Mouse (Mus musculus): ENCODE data around the gene Olfr49. TPM values are rescaled to one million over a fixed set of nuclear protein-coding genes. Genes with fewer than 3 reads are reported as not detected.

Olfr49 gene
- polyA plus RNA-seq, 1 experiment from 2014 or later = not detected

DNA sequence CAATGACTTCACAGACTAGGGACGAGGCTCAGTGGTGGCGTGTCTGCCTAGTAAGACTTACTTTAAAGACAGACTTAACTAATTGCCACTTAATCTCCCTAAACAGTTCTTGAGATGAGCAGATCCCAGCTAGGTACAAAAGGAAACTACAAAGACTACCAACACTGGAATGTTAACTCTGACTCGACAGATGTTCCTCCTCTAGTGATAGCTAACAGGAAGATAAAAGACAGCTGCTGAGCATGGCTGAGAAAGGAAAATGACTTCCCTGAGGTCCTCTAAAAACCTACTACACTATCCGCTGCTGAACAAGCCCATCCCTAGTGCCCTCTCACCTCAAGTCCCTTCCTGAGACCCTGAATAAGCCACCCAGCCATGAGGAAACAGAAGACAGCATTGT, 34.6 kb downstream of the Olfr49 start:
- WGBS (ENCODE audit: missing documents) = 84% methylated on average over 4 of the region's 4 CpGs
- Histone ChIP-seq H3K79me2 (ENCODE audit: inconsistent target) (peaks cover 73% of the 10 kb centered on the region), H3K36me3 (ENCODE audit: inconsistent target) (peaks cover under 1% of the 10 kb centered on the region; the same call in 1 of the 2 replicates)

DNA sequence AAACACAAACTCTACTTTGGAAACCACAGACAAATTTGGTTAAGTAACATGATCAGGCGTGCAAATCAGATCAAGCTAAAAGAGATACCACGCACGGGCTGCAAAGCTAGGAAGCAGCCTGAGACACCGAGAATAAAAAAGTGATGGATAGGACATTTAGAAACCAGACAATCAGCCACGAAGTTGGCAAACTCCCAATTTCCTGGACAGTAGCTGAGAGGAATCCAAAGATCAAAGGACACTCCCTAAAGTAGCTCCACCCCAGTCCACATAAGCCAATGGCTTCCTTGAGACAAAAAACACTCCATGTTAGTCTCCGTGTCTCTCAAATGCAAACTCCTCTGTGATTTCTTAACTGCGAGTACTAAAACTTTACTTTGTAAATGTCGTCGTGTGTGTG, 35.4 kb downstream of the Olfr49 start:
- no peak overlapping the region for H3K4me3 ChIP-seq (ENCODE audit: inconsistent target)
- peaks cover 6% of the 10 kb centered on the region; the same call in 1 of the 2 replicates for H3K36me3 ChIP-seq (ENCODE audit: inconsistent target)
- H3K79me2 ChIP-seq (ENCODE audit: inconsistent target) = peaks cover 73% of the 10 kb centered on the region
- H3K27ac ChIP-seq = no peak overlapping the region
- WGBS (ENCODE audit: missing documents) = 84% methylated on average over 9 of the region's 9 CpGs

More for the DNA sequence above, 34.6 kb downstream of the Olfr49 start:
- no peak overlapping the region for H3K4me3 ChIP-seq (ENCODE audit: inconsistent target)
- H3K27ac ChIP-seq = no peak overlapping the region

GRCm38 (mm10) chr14:54246232-54246631, 38.5 kb downstream of the Olfr49 start:
- WGBS (ENCODE audit: missing documents) = 64% methylated on average over 3 of the region's 3 CpGs
- Histone ChIP-seq H3K27ac (no peak overlapping the region), H3K36me3 (ENCODE audit: inconsistent target) (peaks cover 30% of the 10 kb centered on the region), H3K79me2 (ENCODE audit: inconsistent target) (peaks cover 49% of the 10 kb centered on the region), H3K4me3 (ENCODE audit: inconsistent target) (no peak overlapping the region)

GRCm38 (mm10) chr14:54244183-54244582, 40.6 kb downstream of the Olfr49 start:
- WGBS (ENCODE audit: missing documents) = 100% methylated on average over 3 of the region's 3 CpGs
- peaks cover 29% of the 10 kb centered on the region for H3K79me2 ChIP-seq (ENCODE audit: inconsistent target)
- peaks cover 39% of the 10 kb centered on the region for H3K36me3 ChIP-seq (ENCODE audit: inconsistent target)
- no peak overlapping the region for H3K27ac ChIP-seq
- no peak overlapping the region for H3K4me3 ChIP-seq (ENCODE audit: inconsistent target)

GRCm38 (mm10) chr14:54240542-54240941, 44.2 kb downstream of the Olfr49 start:
- H3K27ac ChIP-seq = no peak overlapping the region
- H3K36me3 ChIP-seq (ENCODE audit: inconsistent target) = peaks cover 39% of the 10 kb centered on the region
- WGBS (ENCODE audit: missing documents) = 99% methylated on average over 5 of the region's 5 CpGs
- H3K79me2 ChIP-seq (ENCODE audit: inconsistent target) = peaks cover 6% of the 10 kb centered on the region; the same call in 1 of the 2 replicates
- no peak overlapping the region for H3K4me3 ChIP-seq (ENCODE audit: inconsistent target)

- peaks cover 4% of the 10 kb centered on the region; the same call in 1 of the 2 replicates for H3K79me2 ChIP-seq (ENCODE audit: inconsistent target)
- H3K4me3 ChIP-seq (ENCODE audit: inconsistent target) = no peak overlapping the region
- H3K36me3 ChIP-seq (ENCODE audit: inconsistent target) = peaks cover 33% of the 10 kb centered on the region
- 13% methylated on average over 6 of the region's 7 CpGs for WGBS (ENCODE audit: missing documents)
- H3K27ac ChIP-seq = no peak overlapping the region
These were observed 45.6 kb downstream of the Olfr49 start for GRCm38 (mm10) chr14:54239002-54239736.

- Histone ChIP-seq H3K79me2 (ENCODE audit: inconsistent target) (peaks cover 4% of the 10 kb centered on the region; the same call in 1 of the 2 replicates), H3K4me3 (ENCODE audit: inconsistent target) (no peak overlapping the region), H3K36me3 (ENCODE audit: inconsistent target) (peaks cover 15% of the 10 kb centered on the region), H3K27ac (no peak overlapping the region)
- WGBS (ENCODE audit: missing documents) = 96% methylated on average over 5 of the region's 5 CpGs
These were observed 47.9 kb downstream of the Olfr49 start for GRCm38 (mm10) chr14:54236881-54237280.

- Histone ChIP-seq H3K27ac (no peak overlapping the region), H3K79me2 (ENCODE audit: inconsistent target) (peaks cover 4% of the 10 kb centered on the region; the same call in 1 of the 2 replicates), H3K4me3 (ENCODE audit: inconsistent target) (no peak overlapping the region), H3K36me3 (ENCODE audit: inconsistent target) (peaks cover 6% of the 10 kb centered on the region; the same call in 1 of the 2 replicates)
- 97% methylated on average over 5 of the region's 5 CpGs for WGBS (ENCODE audit: missing documents)
These were observed 48.8 kb downstream of the Olfr49 start for GRCm38 (mm10) chr14:54235825-54236540.

GRCm38 (mm10) chr14:54234231-54235040, 50.3 kb downstream of the Olfr49 start:
- 93% methylated on average over 19 of the region's 20 CpGs for WGBS (ENCODE audit: missing documents)
- no peaks in the 10 kb centered on the region for H3K36me3 ChIP-seq (ENCODE audit: inconsistent target)
- no peak overlapping the region for H3K27ac ChIP-seq
- H3K79me2 ChIP-seq (ENCODE audit: inconsistent target) = peaks cover 4% of the 10 kb centered on the region; the same call in 1 of the 2 replicates
- no peak overlapping the region for H3K4me3 ChIP-seq (ENCODE audit: inconsistent target)

DNA sequence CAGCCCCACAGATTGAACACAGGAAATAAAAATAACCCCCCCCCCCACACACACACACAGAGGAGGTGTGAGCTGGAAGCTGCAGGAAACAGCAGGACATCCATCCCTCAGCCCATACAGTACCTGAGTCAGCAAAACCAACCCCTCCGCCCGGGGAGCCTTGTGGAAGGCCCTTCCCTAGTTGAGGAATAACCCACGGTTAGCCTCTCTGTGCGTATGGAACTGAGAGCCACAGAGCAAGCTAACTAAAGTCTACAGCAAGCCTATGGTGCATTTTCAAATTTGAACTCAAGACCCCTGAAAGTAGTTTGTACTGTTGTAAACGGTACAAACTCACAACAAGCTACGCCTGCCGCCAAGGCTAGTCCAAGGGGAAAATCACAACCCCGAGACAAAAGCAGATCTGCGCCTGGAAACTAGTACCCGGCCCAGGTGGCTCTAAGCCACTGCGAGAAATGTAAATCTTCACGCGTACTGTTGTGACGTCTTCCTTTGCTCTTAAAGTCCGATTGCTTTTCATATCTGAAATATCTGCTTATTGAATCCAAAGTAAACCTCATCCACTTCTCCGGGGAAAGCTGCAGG, 51.1 kb downstream of the Olfr49 start:
- Histone ChIP-seq H3K4me3 (ENCODE audit: inconsistent target) (no peak overlapping the region), H3K36me3 (ENCODE audit: inconsistent target) (no peaks in the 10 kb centered on the region), H3K79me2 (ENCODE audit: inconsistent target) (peaks cover 1% of the 10 kb centered on the region; the same call in 1 of the 2 replicates), H3K27ac (no peak overlapping the region)
- WGBS (ENCODE audit: missing documents) = 55% methylated on average over 16 of the region's 16 CpGs

DNA sequence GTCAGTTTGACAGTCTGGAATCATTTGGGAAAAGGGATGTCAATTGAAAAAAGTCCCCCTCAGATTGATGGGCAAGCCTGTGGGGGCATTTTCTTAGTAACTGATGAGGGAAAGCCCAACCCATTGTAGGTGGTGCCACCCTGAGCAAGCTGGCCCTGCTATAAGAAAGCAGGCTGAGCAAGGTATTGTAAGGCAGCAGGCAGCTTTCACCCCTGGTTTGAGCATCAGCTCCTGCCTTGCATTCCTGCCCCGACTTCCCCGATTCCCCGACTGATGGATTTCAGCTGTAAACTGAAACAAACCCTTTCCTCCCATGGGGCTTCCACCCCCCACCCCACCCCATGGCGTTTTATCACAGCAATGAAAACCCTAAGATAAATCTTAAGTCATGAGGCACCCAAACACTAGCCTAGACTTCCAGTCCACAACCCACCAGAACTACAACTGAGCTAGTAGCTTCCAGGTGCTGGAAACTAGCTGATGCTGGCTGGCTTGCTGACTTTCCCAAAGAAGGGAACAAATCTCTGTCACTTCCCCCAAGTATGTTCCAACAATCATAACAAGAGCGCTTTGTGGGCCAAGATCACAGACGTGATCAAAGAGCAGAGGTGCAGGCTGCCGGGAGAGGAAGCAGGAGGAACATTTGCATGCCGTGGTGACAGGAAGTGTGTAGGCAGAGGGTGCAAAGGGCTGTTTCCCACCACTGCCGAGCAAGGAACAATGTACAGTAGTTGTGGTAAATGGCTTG, 51.8 kb downstream of the Olfr49 start:
- H3K4me3 ChIP-seq (ENCODE audit: inconsistent target) = no peak overlapping the region
- WGBS (ENCODE audit: missing documents) = 7% methylated on average over 9 of the region's 9 CpGs
- H3K36me3 ChIP-seq (ENCODE audit: inconsistent target) = no peaks in the 10 kb centered on the region
- no peak overlapping the region for H3K27ac ChIP-seq
- H3K79me2 ChIP-seq (ENCODE audit: inconsistent target) = no peaks in the 10 kb centered on the region; the same call in 1 of the 2 replicates

GRCm38 (mm10) chr14:54232143-54232542, 52.6 kb downstream of the Olfr49 start:
- Histone ChIP-seq H3K4me3 (ENCODE audit: inconsistent target) (no peak overlapping the region), H3K36me3 (ENCODE audit: inconsistent target) (no peaks in the 10 kb centered on the region), H3K79me2 (ENCODE audit: inconsistent target) (no peaks in the 10 kb centered on the region; the same call in 1 of the 2 replicates), H3K27ac (no peak overlapping the region)
- WGBS (ENCODE audit: missing documents) = 86% methylated on average over 9 of the region's 9 CpGs

GRCm38 (mm10) chr14:54231176-54231956, 53.4 kb downstream of the Olfr49 start:
- Histone ChIP-seq H3K36me3 (ENCODE audit: inconsistent target) (no peaks in the 10 kb centered on the region), H3K27ac (no peak overlapping the region), H3K79me2 (ENCODE audit: inconsistent target) (no peaks in the 10 kb centered on the region), H3K4me3 (ENCODE audit: inconsistent target) (no peak overlapping the region)
- WGBS (ENCODE audit: missing documents) = 38% methylated on average over 21 of the region's 21 CpGs
